Comparison of ENCODE assay signal across 12 mouse cellular contexts in genomic region chr5:134101322-134101721, GRCm38 (mm10). TPM values are rescaled to one million over a fixed set of nuclear protein-coding genes. Genes with fewer than 3 reads are reported as not detected.
DNase-seq lines count a peak whose midpoint lies in the region; ATAC-seq lines count a peak whose summit lies in the region.
"Had no signal": no experiment of that assay in that cellular context is flagged by ENCODE, and none has a peak within 500 bp of the region (broad histone marks: within the 10 kb centered on the region; RNA-seq: fewer than 3 reads in every experiment).

No protein-coding gene starts in this region.

- peak overlapping the region; percentile 90 for H3K9ac ChIP-seq in forebrain, embryonic 15.5 days (replicated peaks)
- H3K9ac ChIP-seq in kidney, embryonic 14.5 days (ENCODE audit: low read depth, low read length) = no peak overlapping the region
- 0 out of 2 replicates have a peak overlapping the region, but pooled peaks have one; percentile 21 for H3K9ac ChIP-seq in neural tube, embryonic 12.5 days
- H3K9ac ChIP-seq in liver, embryonic 11.5 days (ENCODE audit: low read depth, low read length) = no peak overlapping the region
- H3K9ac ChIP-seq: limb, embryonic 15.5 days had no signal

- H3K27me3 ChIP-seq in forebrain, embryonic 15.5 days = no peaks in the 10 kb centered on the region
- no peaks in the 10 kb centered on the region for H3K27me3 ChIP-seq in kidney, embryonic 14.5 days (ENCODE audit: control insufficient read depth, insufficient read depth, low read length)
- H3K27me3 ChIP-seq in neural tube, embryonic 12.5 days (replicated peaks) = no peaks in the 10 kb centered on the region
- H3K27me3 ChIP-seq in liver, embryonic 11.5 days (replicated peaks; ENCODE audit: control insufficient read depth, insufficient read depth, low read length) = 0 out of 2 replicates have a peak, but pooled peaks cover 2% of the 10 kb centered on the region
- H3K27me3 ChIP-seq: limb, embryonic 15.5 days had no signal

- H3K4me1 ChIP-seq in forebrain, embryonic 15.5 days = peaks cover 30% of the 10 kb centered on the region
- H3K4me1 ChIP-seq in kidney, embryonic 14.5 days (ENCODE audit: control insufficient read depth, insufficient read depth, low read length) = peaks cover 10% of the 10 kb centered on the region; the same call in 1 of the 2 replicates
- H3K4me1 ChIP-seq in neural tube, embryonic 12.5 days = peaks cover 34% of the 10 kb centered on the region
- peaks cover 3% of the 10 kb centered on the region; the same call in 1 of the 2 replicates for H3K4me1 ChIP-seq in liver, embryonic 11.5 days (replicated peaks; ENCODE audit: control insufficient read depth, insufficient read depth, low read length)

- WGBS in forebrain, embryonic 15.5 days = 54% methylated on average over 5 of the region's 5 CpGs
- 57% methylated on average over 5 of the region's 5 CpGs for WGBS in kidney, embryonic 14.5 days
- 47% methylated on average over 5 of the region's 5 CpGs for WGBS in neural tube, embryonic 12.5 days
- 56% methylated on average over 5 of the region's 5 CpGs for WGBS in liver, embryonic 11.5 days

- ATAC-seq in forebrain, embryonic 15.5 days (replicated peaks) = no peak
- 0 out of 2 replicates have a peak, but pooled peaks have one; percentile 0 for ATAC-seq in kidney, embryonic 14.5 days (ENCODE audit: low FRiP score, low TSS enrichment)
- no peak for ATAC-seq in neural tube, embryonic 12.5 days (ENCODE audit: low FRiP score, low read depth)
- ATAC-seq in liver, embryonic 11.5 days (replicated peaks; ENCODE audit: low FRiP score) = no peak

- peak; percentile 42 for DNase-seq in cerebellum, adult 9-10 months
- DNase-seq in cerebellum, postnatal 36 days = no peak
- no peak for DNase-seq in thymus, postnatal 4 days
- DNase-seq in liver, embryonic 11.5 days (ENCODE audit: low spot score) = no peak
- no peak for DNase-seq in right cerebral cortex, postnatal 14 days
- DNase-seq: cerebellum, adult 9-11 months; gastrocnemius, postnatal 25 days; thymus, adult 18-20 months had no signal

- no peaks in the 10 kb centered on the region for H3K9me3 ChIP-seq in forebrain, embryonic 15.5 days
- H3K9me3 ChIP-seq in kidney, embryonic 14.5 days (ENCODE audit: control insufficient read depth, low read length) = no peaks in the 10 kb centered on the region
- no peaks in the 10 kb centered on the region for H3K9me3 ChIP-seq in neural tube, embryonic 12.5 days
- H3K9me3 ChIP-seq in liver, embryonic 11.5 days (ENCODE audit: control insufficient read depth, low read length) = no peaks in the 10 kb centered on the region
- H3K9me3 ChIP-seq: limb, embryonic 15.5 days had no signal

- peaks cover 8% of the 10 kb centered on the region; the same call in 1 of the 2 replicates for H3K36me3 ChIP-seq in forebrain, embryonic 15.5 days
- no peaks in the 10 kb centered on the region for H3K36me3 ChIP-seq in kidney, embryonic 14.5 days (ENCODE audit: control insufficient read depth, insufficient read depth, low read length)
- peaks cover 11% of the 10 kb centered on the region for H3K36me3 ChIP-seq in neural tube, embryonic 12.5 days
- no peaks in the 10 kb centered on the region for H3K36me3 ChIP-seq in liver, embryonic 11.5 days (ENCODE audit: control insufficient read depth, insufficient read depth, low read length)
- H3K36me3 ChIP-seq: limb, embryonic 15.5 days had no signal

- peak overlapping the region; percentile 77 for H3K4me2 ChIP-seq in forebrain, embryonic 15.5 days (replicated peaks)
- peak overlapping the region; percentile 95 for H3K4me2 ChIP-seq in kidney, embryonic 14.5 days (replicated peaks; ENCODE audit: low read depth, low read length)
- peak overlapping the region; percentile 92 for H3K4me2 ChIP-seq in neural tube, embryonic 12.5 days (replicated peaks)
- no peak overlapping the region for H3K4me2 ChIP-seq in liver, embryonic 11.5 days

- peak overlapping the region; percentile 90 for H3K4me3 ChIP-seq in forebrain, embryonic 15.5 days
- peak overlapping the region; percentile 84; the same call in 1 of the 2 replicates for H3K4me3 ChIP-seq in kidney, embryonic 14.5 days (ENCODE audit: low read length)
- H3K4me3 ChIP-seq in neural tube, embryonic 12.5 days = peak overlapping the region; percentile 5; the same call in 1 of the 2 replicates
- H3K4me3 ChIP-seq in liver, embryonic 11.5 days (ENCODE audit: low read depth, low read length) = no peak overlapping the region

- H3K27ac ChIP-seq in forebrain, embryonic 15.5 days (replicated peaks) = no peak overlapping the region
- peak overlapping the region; percentile 49; the same call in 1 of the 2 replicates for H3K27ac ChIP-seq in kidney, embryonic 14.5 days (ENCODE audit: low read depth, low read length)
- H3K27ac ChIP-seq in neural tube, embryonic 12.5 days = no peak overlapping the region
- no peak overlapping the region for H3K27ac ChIP-seq in liver, embryonic 11.5 days (ENCODE audit: low read depth, low read length)
- H3K27ac ChIP-seq: limb, embryonic 15.5 days had no signal

RNA-seq across cellular contexts. Expression of gene Castor2, which starts 1.8 kb away (rescaled TPM):
- polyA plus RNA-seq in forebrain, embryonic 15.5 days (2015; fragmentation: Nextera tagmentation; extraction: Ambion mirVana) = 27.6 and 28.3 TPM in 2 replicates
- 8.7 and 10.5 TPM in 2 replicates for polyA plus RNA-seq in kidney, embryonic 14.5 days (2014; fragmentation: Nextera tagmentation; extraction: Ambion mirVana)
- polyA plus RNA-seq in neural tube, embryonic 12.5 days (2016; fragmentation: Nextera tagmentation; extraction: Ambion mirVana) = 18.1 and 20.4 TPM in 2 replicates
- 1.8 and 2.1 TPM in 2 replicates for polyA plus RNA-seq in liver, embryonic 11.5 days (2014; fragmentation: Nextera tagmentation; extraction: Ambion mirVana)

Comparison
In these comparisons a context has a peak if more than half of its experiments do, and no peak if none do; other contexts are left out.
1. H3K9ac ChIP-seq: peak in forebrain, embryonic 15.5 days (single experiment) and neural tube, embryonic 12.5 days (single experiment); none in kidney, embryonic 14.5 days (single experiment) and liver, embryonic 11.5 days (single experiment).